Mouse (Mus musculus) erythroid progenitor cell, adult 5-6 weeks (primary cell): ENCODE results near the gene Rae1. TPM values are rescaled to one million over a fixed set of nuclear protein-coding genes. Genes with fewer than 3 reads are reported as not detected.

Experiments
- ATAC-seq: replicated peaks from 2 replicates; pipeline ENCODE4 v1.8.0; 2016; ENCODE audit warnings: moderate number of reproducible peaks, mild to moderate bottlenecking, moderate TSS enrichment, inconsistent platforms; ENCODE audit not compliant: poor library complexity, low FRiP score, severe bottlenecking
- total RNA-seq, 2 experiments: library from RNA; stranded (forward) in 1 of 2; stranded (reverse) in 1 of 2; fragments of 150-400 nt in 1 of 2; fragments of 186-747, 209-891 nt in 1 of 2; gene quantifications; 2 replicates each; pipeline versions ENCODE4 v1.2.3 to v1.2.4; 2015 to 2017; ENCODE audit warnings: low replicate concordance in 2 of 2

Gene Rae1
- total RNA-seq (2015; ENCODE audit: low replicate concordance): 42.3 and 93.0 TPM in 2 replicates
- 40.6 and 66.0 TPM in 2 replicates for total RNA-seq (2017; ENCODE audit: low replicate concordance)

DNA sequence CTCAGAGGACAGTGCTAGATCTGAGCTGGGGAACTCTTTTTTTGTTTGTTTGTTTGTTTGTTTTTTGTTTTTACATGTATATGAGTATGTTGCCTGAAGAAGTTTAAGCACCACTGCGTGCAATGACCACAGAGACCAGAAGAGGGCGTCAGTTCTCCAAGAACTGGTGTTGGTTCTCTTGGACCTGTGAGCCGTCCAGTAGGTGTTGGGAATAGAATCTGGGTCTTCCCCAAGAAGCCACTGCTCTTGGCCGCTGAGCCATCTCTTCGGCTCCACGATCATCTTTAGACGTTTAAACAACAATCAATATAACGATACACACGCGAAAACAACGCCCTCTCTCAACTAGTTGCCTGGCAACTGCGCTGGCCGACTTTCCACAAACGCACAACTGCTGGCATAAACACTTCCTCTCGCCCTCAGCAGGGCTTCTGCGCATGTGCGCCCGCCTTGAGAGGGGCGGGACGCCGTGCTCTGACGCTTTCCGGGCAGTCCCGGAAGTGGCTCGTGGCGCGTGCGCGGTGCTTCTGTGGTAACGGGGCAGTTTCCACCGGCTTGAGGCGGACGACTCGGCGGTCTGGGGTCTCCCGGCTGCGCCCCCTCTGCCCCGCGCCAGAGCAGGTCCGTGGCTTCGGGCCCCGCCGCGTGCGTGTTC, at the start of gene Rae1:
TSS of gene Rae1 (plus strand) at position 488 of the 655 bp plus-strand sequence.
- ATAC-seq: peak; percentile 91

DNA sequence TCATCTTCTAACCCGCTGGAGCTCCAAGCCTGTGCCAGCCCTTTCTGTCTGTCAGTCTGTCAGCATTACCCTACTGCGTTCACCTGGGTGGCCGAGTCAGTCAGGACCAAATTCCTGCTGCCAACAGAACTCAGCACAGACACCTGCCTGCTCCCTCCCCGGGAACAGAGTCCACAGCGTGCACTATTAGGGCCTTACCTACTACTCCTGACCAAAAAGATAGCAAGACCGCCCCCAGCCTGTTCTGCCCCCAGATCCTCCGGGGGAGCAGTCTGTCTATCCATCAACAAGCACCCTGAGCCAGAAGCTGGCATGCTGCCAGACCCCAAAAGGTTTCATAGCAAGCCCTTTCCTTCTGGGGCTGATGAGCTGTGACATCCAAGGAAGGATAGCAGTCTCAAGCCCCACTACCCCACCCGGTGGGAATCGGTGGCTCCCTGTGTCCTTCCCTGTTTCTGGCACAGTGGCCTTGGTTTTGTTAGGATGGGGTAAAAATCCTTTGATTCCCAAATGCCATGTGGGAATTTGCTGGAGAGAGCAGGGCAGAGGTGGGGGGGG, 49.7 kb upstream of the Rae1 start:
- ATAC-seq: no peak

DNA sequence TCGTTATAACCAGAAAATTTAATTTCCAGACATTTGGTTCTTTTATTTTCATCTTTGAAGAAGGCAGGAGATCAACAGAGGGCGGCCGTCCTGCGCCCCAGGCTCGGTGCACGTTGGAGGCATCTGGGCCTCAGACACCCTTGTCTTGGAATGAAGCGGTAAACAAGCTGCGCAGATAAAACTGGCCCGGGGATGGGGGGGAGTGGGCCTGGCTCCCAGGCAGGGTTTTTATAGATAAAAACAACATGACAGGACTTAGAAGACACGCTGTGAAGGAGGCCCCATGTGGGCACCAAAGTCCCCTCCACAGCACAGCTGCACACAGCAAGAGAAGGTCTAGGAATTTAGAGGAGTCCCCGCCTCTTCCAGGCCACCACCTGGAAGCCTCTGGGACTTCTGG, 49.2 kb upstream of the Rae1 start:
- no peak for ATAC-seq

DNA sequence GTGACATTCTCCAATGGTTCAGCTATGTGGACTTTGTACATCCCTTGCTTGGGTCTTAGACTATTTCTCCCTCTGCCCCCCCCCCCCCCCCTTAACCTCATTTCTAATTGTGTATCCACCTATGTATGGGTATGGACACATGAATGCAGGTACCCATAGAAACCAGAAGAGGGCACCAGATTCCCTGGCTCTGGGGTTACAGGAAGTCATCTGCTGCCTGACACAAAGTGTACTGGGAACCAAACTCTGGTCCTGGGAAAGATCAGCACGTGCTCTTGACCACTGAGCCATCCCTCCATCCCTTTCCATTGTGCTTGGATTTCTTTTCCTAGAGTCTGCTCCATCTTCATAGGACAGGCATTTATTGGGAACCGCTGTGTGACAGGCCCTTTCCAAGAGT, 47.9 kb upstream of the Rae1 start:
- ATAC-seq: no peak

DNA sequence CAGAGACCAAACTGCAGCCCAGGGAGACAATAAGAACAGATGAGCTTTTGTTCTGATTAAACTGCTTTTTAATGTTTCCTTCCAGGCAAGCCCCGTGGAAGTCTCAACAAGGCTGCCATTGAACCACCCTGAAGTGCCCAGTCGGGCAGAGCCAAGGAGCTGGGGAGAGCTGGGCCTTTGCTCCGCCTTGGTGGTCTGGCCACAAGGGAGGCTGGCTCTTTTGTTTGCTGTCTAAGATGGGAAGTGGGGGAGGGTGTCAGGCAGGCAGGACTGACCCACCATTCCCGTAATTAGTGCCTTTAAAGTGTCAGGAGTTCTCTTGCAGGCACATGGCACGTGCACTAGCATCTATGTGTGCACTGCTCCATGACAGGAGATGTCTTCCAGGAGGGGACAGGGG, 41.3 kb upstream of the Rae1 start:
- ATAC-seq: no peak

DNA sequence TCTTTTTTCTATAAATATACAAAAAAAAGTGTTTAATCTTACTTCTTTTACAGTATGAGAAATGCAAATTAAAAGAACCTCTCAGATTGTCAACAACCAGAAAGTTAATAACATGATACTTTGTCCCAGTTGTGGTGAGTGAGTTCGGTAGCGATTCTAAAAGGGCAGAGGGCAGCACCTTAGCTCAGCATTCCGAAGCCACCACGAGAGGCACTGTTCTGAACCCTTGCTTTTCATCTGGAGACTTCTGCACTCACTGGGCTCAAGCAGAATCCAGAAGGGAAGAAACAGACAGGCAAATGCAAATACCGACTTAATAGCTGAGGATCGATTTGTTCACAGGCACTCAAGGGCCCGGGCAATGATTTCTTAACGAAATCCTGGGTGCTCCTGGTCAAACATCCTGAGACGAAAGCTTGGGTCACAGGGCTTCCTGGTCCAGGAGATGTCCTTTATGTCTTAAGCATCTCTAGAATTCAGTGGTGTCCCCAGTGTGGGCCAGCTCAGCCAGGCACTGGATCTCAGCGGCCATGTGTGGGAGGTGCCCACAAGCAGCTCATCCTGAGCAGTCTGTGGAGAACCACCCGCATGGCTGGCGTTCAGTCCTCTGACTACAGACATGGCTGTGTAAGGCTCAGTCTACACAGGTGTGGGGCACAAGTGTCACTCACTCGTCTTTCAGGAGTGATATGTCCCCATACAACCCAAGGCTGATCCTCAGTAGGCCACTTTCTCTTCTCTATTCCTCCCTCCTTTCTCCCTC, 40.7 kb upstream of the Rae1 start:
- ATAC-seq: no peak

DNA sequence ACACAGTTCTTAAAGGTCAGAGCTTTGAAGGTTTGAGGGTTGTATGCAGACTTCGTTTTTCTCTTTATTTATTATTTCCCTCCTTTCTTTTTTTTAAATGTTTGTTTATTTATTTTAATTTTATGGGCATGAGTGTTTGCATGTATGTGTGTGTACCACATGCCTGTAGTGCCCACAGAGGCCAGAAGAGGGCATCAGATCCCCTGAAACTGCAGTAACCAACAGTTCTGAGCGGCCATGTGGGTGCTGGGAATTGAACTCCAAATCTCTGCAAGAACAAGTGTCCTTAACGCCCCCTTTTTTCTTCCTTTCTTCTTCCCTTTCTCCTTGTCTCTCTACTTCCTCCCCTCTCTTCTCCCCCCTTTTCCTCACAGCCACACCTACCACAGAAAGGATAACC, 39.6 kb upstream of the Rae1 start:
- ATAC-seq: no peak

DNA sequence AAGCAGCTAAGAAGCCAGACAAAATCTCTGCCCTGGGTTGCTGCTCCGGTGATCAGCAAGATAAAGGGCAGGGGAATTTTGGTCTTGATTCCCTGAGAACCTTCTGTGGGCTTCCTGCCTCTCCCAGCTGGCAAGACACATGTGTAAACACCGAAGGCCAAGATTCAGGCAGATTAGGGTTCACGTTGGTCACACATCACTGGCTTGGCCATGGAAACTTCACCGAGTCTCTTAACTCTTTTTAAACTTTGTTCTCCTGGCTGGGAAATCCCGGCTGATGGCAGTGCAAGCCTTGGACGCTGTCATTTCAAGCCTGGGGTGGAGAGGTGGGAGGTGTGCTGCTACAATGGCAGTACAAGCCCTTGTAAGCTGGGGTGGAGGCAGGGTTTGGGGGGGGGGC, 38.7 kb upstream of the Rae1 start:
- ATAC-seq: no peak

DNA sequence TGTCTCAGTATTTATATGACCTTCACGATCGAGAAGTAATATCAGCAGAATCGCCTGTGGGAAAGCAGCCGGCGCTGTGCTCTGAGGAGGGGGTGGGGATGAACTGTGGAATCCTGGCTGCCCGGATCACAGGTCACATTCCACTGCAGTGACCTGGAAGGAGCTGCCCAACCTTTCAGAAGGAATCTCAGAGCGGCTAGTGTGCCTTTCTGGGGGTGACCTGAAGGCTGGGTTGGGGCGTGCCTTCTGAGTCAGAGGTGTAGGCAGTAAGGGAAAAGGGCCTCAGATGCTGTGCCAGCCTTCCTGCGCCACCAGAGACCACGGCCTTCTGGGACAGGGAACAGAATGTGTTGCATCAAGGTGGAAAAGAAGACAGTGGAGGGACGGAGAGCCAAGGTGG, 34.7 kb upstream of the Rae1 start:
- no peak for ATAC-seq

DNA sequence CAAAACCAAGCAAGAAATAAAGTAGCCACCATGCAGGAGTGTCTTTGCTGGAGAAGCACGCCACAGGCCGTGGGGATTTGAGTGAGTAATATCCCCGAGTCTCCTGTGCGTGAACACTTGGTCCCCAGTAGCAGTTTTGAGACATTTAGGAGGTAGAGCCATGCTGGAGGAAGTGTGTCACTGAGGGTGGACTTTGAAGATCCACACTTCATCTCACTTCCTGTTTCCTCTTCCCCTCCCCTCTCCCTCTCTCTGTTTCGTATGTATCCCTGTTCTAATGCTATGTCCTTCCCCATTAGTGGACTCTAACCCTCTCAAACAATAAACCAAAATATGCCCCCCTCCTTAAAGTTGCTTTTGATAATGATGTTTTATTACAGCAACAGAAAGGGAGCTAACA, 33.4 kb upstream of the Rae1 start:
- ATAC-seq: no peak

DNA sequence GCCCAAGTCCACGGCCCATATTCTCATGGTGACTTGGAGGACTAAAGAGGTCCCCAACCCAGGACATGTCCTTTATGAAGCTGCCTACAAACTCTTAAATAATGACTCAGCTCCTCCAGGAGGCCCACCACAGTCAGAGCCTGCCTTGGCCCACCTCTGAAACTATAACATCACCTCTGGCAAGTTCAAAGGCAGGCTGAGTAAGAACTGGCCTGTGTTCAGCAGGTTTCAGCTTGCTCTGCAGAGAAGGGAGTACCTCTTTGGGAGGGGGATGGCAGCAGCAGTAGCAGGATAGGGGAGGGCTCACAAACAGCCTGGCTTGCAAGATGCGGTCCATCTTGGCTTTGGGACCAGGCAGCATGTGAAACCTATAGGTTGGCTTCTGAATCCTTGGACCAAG, 28.1 kb upstream of the Rae1 start:
- no peak for ATAC-seq

DNA sequence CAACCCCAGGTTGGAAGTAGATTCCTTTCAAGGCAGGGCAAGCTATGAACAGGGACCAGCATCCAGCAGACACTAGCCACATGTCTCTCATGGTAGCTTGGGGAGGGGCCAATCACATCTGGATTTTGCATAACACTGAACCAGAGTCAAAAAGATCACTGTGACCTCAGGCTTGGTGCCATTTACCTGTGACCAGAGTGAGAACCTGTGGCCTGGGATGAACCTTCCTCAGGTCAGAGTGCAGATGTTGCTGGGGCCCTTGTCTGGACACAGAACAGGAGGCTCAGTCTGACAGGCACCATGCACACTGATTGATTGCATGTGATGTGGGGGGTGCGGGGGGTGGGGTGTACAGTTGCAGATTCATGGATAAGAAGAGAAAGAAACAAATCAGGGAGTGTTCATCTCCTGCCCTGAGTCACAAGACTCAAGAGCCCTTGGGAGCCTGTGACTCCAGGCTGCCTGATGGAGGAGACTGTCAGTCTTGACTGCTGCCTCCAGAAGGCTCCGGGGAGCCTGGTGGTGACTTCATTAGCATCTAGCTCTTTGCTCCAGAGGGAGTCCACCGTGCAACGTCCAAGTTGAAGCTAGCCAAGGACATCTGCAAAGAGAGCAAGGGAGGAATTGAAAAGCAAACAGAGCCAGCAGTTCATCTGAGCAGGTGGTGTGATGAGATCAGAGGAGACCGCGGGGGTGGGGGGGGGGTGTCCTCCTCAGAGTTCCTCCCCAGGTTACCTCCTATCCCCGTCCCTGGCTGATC, 25.9 kb upstream of the Rae1 start:
- no peak for ATAC-seq

DNA sequence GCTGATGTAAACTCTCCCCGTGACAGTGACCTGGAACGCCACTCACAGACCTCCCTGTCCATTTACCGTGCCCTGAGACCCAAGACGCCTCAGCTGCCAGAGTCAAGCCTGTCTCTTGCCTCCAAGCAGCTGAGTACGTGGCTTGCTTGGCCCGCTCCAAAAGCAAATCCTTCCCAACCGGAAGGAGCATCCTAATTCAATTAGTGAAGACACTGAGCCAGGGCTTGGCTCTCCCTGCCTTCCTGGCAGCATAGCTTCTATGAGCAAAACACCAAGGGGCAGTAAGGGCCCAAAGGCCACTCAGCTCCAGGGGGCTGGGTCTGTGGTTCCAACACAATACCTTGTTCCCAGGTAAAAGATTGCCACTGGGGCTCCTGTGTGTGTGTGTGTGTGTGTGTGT, 25.2 kb upstream of the Rae1 start:
- ATAC-seq: no peak

DNA sequence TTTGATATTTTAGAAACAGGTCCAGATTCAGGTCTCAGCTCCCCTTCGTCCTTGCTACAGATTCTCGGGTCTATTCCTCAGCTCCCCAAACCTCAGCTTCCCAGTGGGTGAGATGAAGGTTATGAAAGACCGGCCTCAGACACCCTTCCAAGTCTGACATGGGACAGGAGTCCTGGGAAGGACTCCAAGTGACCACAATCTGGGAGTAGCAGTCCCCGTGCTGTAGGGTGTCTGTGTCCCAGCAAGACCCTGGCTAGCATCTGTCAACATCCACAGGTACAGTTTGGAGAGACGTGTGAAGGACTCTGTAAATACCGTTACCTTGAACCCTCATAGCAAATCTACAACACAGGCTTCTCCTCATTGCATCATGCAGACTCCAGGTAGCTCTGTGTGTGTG, 24.8 kb upstream of the Rae1 start:
- ATAC-seq: no peak

DNA sequence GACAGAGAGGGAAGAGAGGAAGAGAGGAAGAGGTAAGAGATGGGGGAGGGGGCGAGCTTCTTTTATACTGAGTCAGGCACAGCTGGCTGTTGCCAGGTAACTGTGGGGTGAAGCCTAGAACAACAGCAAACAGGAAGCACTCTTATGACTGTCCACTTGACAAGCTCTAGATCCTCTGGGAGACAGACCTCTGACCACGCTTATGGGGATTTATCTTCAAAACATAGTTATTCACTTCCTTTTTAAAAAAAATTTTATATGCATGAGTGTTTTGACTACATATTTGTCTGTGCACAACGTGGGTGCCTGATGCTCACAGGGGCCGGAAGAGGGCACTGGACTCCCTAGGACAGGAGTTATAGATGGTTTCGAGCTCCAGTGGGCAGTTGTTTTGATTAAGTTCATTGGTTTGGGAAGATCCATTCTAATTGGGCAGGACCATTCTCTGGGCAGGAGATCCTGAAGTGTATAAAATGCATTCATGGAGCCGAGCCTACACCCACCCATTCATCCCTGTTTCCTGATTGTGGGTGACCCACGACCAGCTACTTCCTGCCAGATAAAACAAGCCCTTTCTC, 23.2 kb upstream of the Rae1 start:
- no peak; the same call in 1 of the 2 replicates for ATAC-seq

DNA sequence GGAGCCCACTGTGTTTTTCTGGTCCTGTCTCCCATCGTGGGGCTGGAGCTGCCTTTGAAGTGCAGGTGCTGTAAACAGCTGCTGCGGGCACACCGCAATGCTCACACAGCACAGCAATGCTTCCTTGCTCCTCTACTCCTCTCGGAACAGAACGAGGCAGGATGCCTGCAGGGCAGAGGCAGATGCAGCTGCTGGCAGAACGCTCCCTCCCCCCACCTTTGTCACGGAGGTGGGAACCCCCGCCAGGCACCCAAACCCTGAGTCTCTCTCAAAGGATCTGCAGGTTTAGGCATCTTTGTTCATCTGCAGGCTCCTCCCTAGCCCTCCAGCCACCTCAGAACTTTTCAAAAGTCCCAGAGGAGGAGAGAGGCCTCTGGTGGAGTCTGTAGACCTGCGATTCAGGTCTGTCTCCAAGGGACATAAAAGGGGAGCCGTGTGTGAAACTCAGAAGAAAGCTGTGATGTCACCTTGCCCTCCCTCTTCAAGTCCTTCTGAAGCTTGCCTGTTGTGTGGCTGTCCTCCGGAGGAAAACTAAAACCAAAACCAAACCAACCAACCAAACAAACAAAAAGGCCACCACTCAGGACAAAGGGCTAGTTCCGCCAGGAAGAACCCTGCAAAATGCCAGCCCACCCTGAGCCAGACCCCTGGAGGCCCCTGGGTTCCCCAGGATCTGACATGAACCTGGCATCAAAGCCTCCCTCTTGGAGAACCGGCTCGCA, 22.3 kb upstream of the Rae1 start, which contains the start of gene Spo11:
TSS of gene Spo11 (plus strand) at position 292 of the 722 bp plus-strand sequence.
- ATAC-seq: peak; percentile 62

DNA sequence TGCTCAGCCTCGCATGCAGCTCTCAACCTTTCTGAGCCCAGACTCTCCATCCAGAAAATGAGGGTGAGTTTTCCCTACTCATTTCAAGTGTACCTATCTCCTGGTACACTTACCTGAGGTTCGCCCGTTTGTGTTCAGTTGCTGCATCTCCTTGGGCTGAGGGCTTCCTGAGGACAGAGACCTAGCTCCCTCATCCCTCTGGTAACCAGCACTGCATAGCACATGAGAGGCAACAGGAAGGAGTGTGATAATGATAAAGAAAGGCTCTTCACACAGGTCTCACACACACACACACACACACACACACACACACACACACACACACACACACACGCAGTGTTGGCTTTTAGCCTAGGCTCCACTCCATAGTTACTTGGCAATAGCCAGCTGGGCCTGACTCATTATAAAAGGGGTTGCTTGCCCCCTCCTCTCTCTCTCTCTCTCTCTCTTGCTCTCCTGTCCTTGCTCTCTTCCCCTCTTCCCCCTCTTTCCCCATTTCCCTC, 21.7 kb upstream of the Rae1 start:
- no peak for ATAC-seq

DNA sequence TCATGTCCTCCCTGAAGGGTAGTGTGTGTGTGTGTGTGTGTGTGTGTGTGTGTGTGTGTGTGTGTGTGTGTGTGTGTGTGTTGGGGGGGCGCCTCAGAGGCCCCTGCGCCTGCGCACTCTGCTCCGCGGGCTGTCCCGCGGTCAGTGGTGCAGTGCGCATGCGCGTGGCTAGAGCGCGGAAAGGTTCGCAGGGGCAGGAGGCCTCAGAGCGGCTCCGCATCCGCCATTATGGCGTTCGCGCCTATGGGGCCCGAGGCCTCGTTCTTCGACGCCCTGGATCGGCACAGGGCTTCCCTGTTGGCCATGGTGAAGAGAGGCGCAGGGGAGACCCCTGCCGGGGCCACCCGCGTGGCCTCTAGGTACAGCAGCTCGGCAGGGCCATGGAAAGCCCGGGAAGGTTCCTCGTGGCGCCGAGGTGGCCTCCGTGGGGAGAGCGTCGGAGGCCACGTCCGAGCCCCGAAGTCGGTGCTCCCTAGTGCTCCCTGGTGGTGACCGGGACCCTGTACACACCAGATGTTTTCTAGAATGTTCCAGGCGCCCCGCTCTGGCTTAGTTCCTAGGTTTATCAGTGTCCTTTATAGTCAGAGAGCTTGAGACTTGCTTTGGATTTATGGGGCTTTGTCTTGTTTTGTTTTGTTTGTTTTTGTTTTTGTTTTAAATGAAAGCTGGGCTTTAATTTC, 20.1 kb upstream of the Rae1 start:
- ATAC-seq: no peak
